Mouse (Mus musculus) embryonic facial prominence, embryonic 15.5 days (tissue): ENCODE data around the gene Morc3. TPM values are rescaled to one million over a fixed set of nuclear protein-coding genes. Genes with fewer than 3 reads are reported as not detected.

Source experiments
- polyA plus RNA-seq: library from polyadenylated mRNA; unstranded; fragments of >200 nt; fragmentation: Nextera tagmentation; extraction: Ambion mirVana; gene quantifications from 2 replicates; pipeline ENCODE4 v1.2.1, GENCODE M21; 2015

Morc3 gene
- polyA plus RNA-seq, 1 experiment from 2014 or later = 30.5 TPM

Other genes starting within 250 kb of the Morc3 start
- 12.3 and 17.0 TPM in 2 replicates for gene Setd4, start 228.1 kb upstream of the Morc3 start, polyA plus RNA-seq
- gene Cbr1, start 226.3 kb upstream of the Morc3 start, polyA plus RNA-seq = 92.8 and 96.6 TPM in 2 replicates
- gene Gm5678, start 204.0 kb upstream of the Morc3 start, polyA plus RNA-seq = not detected in 2 replicates
- gene Cbr3, start 148.9 kb upstream of the Morc3 start, polyA plus RNA-seq = 22.3 and 23.7 TPM in 2 replicates
- 15.1 and 17.3 TPM in 2 replicates for gene Dop1b, start 120.2 kb upstream of the Morc3 start, polyA plus RNA-seq
- 54.9 and 56.7 TPM in 2 replicates for gene Chaf1b, start 51.8 kb downstream of the Morc3 start, polyA plus RNA-seq
- 0.29 and 0.59 TPM in 2 replicates for gene Cldn14, start 176.7 kb downstream of the Morc3 start, polyA plus RNA-seq